Mouse (Mus musculus): ENCODE measurements at regions not wholly inside any gene's neighbourhood (a gene's known extent, or its start where the extent isn't known, plus 50 kb on each side); places are given as distances from the start of the nearest gene placed in this dataset.

- Histone ChIP-seq H3K4me3 (replicated peaks) (no peak overlapping the region), H3K4me1 (ENCODE audit: control insufficient read depth) (peaks cover 39% of the 10 kb centered on the region), H3K27me3 (ENCODE audit: control insufficient read depth) (no peaks in the 10 kb centered on the region), H3K36me3 (ENCODE audit: control insufficient read depth) (no peaks in the 10 kb centered on the region), H3K9me3 (ENCODE audit: control insufficient read depth, low read length) (peaks cover 6% of the 10 kb centered on the region)
- no peak for TF ChIP-seq GATA1 (IDR thresholded peaks at IDR 0.05; ENCODE audit: low read length)
- no peak for TF ChIP-seq TAL1 (IDR thresholded peaks at IDR 0.05; ENCODE audit: low read length)
These were observed 65.4 kb upstream of the Tut7 start for GRCm38 (mm10) chr13:59888038-59889016.

GRCm38 (mm10) chr13:59887306-59887705 is 64.4 kb upstream of the Tut7 start:
- TF ChIP-seq GATA1 (IDR thresholded peaks at IDR 0.05; ENCODE audit: low read length) (no peak), TAL1 (IDR thresholded peaks at IDR 0.05; ENCODE audit: low read length) (no peak)
- peaks cover 6% of the 10 kb centered on the region for H3K9me3 ChIP-seq (ENCODE audit: control insufficient read depth, low read length)
- no peaks in the 10 kb centered on the region for H3K36me3 ChIP-seq (ENCODE audit: control insufficient read depth)
- H3K27me3 ChIP-seq (ENCODE audit: control insufficient read depth): no peaks in the 10 kb centered on the region
- peaks cover 33% of the 10 kb centered on the region for H3K4me1 ChIP-seq (ENCODE audit: control insufficient read depth)
- H3K4me3 ChIP-seq (replicated peaks): no peak overlapping the region

- H3K4me3 ChIP-seq (replicated peaks): no peak overlapping the region
- no peaks in the 10 kb centered on the region for H3K36me3 ChIP-seq (ENCODE audit: control insufficient read depth)
- H3K27me3 ChIP-seq (ENCODE audit: control insufficient read depth): no peaks in the 10 kb centered on the region
- no peak for TF ChIP-seq GATA1 (IDR thresholded peaks at IDR 0.05; ENCODE audit: low read length)
- TF ChIP-seq TAL1 (IDR thresholded peaks at IDR 0.05; ENCODE audit: low read length): no peak
- H3K4me1 ChIP-seq (ENCODE audit: control insufficient read depth): peaks cover 26% of the 10 kb centered on the region
- H3K9me3 ChIP-seq (ENCODE audit: control insufficient read depth, low read length): peaks cover 6% of the 10 kb centered on the region
These were observed 63.6 kb upstream of the Tut7 start for GRCm38 (mm10) chr13:59886572-59886971.

GRCm38 (mm10) chr13:59881989-59882784 is 59.2 kb upstream of the Tut7 start:
- TF ChIP-seq TAL1 (IDR thresholded peaks at IDR 0.05; ENCODE audit: low read length) (no peak), GATA1 (IDR thresholded peaks at IDR 0.05; ENCODE audit: low read length) (no peak)
- no peaks in the 10 kb centered on the region for H3K36me3 ChIP-seq (ENCODE audit: control insufficient read depth)
- H3K4me3 ChIP-seq (replicated peaks): no peak overlapping the region
- no peaks in the 10 kb centered on the region for H3K4me1 ChIP-seq (ENCODE audit: control insufficient read depth)
- H3K27me3 ChIP-seq (ENCODE audit: control insufficient read depth): no peaks in the 10 kb centered on the region
- H3K9me3 ChIP-seq (ENCODE audit: control insufficient read depth, low read length): peaks cover 6% of the 10 kb centered on the region

GRCm38 (mm10) chr13:59880055-59880454 is 57.1 kb upstream of the Tut7 start:
- Histone ChIP-seq H3K9me3 (ENCODE audit: control insufficient read depth, low read length) (no peaks in the 10 kb centered on the region), H3K4me3 (replicated peaks) (no peak overlapping the region), H3K27me3 (ENCODE audit: control insufficient read depth) (no peaks in the 10 kb centered on the region), H3K4me1 (ENCODE audit: control insufficient read depth) (no peaks in the 10 kb centered on the region), H3K36me3 (ENCODE audit: control insufficient read depth) (no peaks in the 10 kb centered on the region)
- TF ChIP-seq TAL1 (IDR thresholded peaks at IDR 0.05; ENCODE audit: low read length) (no peak), GATA1 (IDR thresholded peaks at IDR 0.05; ENCODE audit: low read length) (no peak)

GRCm38 (mm10) chr13:59875637-59876036 is 52.7 kb upstream of the Tut7 start:
- TF ChIP-seq GATA1 (IDR thresholded peaks at IDR 0.05; ENCODE audit: low read length) (no peak), TAL1 (IDR thresholded peaks at IDR 0.05; ENCODE audit: low read length) (no peak)
- H3K27me3 ChIP-seq (ENCODE audit: control insufficient read depth): no peaks in the 10 kb centered on the region
- H3K9me3 ChIP-seq (ENCODE audit: control insufficient read depth, low read length): no peaks in the 10 kb centered on the region
- H3K36me3 ChIP-seq (ENCODE audit: control insufficient read depth): no peaks in the 10 kb centered on the region
- no peak overlapping the region for H3K4me3 ChIP-seq (replicated peaks)
- H3K4me1 ChIP-seq (ENCODE audit: control insufficient read depth): peaks cover 3% of the 10 kb centered on the region

- no peaks in the 10 kb centered on the region for H3K36me3 ChIP-seq (ENCODE audit: control insufficient read depth)
These were observed 51.4 kb upstream of the Tut7 start for GRCm38 (mm10) chr13:59874137-59874931.

More at GRCm38 (mm10) chr13:59874137-59874931, 51.4 kb upstream of the Tut7 start:
- Histone ChIP-seq H3K27me3 (ENCODE audit: control insufficient read depth) (no peaks in the 10 kb centered on the region), H3K9me3 (ENCODE audit: control insufficient read depth, low read length) (peaks cover 2% of the 10 kb centered on the region; the same call in 1 of the 2 replicates), H3K4me3 (replicated peaks) (no peak overlapping the region), H3K4me1 (ENCODE audit: control insufficient read depth) (peaks cover 10% of the 10 kb centered on the region)
- TF ChIP-seq TAL1 (IDR thresholded peaks at IDR 0.05; ENCODE audit: low read length): no peak
- no peak for TF ChIP-seq GATA1 (IDR thresholded peaks at IDR 0.05; ENCODE audit: low read length)
